Mouse (Mus musculus) heart, postnatal 0 days (tissue): Measurements from ENCODE around the gene Supt4a.

ENCODE experiments used
- CTCF ChIP-seq: IDR thresholded peaks from 2 replicates; pipeline ENCODE4 v1.5.1; 2016; ENCODE audit warnings: antibody characterized with exemption, control low read depth, low read depth
- EP300 ChIP-seq: IDR thresholded peaks from 2 replicates; pipeline ENCODE4 v1.6.1; 2016; ENCODE audit warnings: antibody characterized with exemption, low read depth

GRCm38 (mm10) chr11:87688478-87689203 lies 48.7 kb upstream of the Supt4a start:
- TF ChIP-seq CTCF (no peak), EP300 (no peak)
